ENCODE assay signal across 13 mouse cellular contexts in genomic region chr10:25387268-25387667, GRCm38 (mm10). TPM values are rescaled to one million over a fixed set of nuclear protein-coding genes. Genes with fewer than 3 reads are reported as not detected.
DNase-seq lines count a peak whose midpoint lies in the region; ATAC-seq and TF ChIP-seq lines count a peak whose summit lies in the region.
"Had no signal": no experiment of that assay in that cellular context is flagged by ENCODE, and none has a peak within 500 bp of the region (broad histone marks: within the 10 kb centered on the region; RNA-seq: fewer than 3 reads in every experiment).

No protein-coding gene starts in this region.

- no peaks in the 10 kb centered on the region for H3K9me3 ChIP-seq in heart, embryonic 15.5 days (replicated peaks)
- H3K9me3 ChIP-seq in midbrain, postnatal 0 days (ENCODE audit: low read length), result no peaks in the 10 kb centered on the region
- H3K9me3 ChIP-seq in neural tube, embryonic 15.5 days (replicated peaks), result no peaks in the 10 kb centered on the region
- no peaks in the 10 kb centered on the region for H3K9me3 ChIP-seq in midbrain, embryonic 11.5 days (ENCODE audit: control insufficient read depth, low read length)
- H3K9me3 ChIP-seq: forebrain, embryonic 10.5 days; midbrain, embryonic 10.5 days had no signal

- H3K36me3 ChIP-seq in heart, embryonic 15.5 days, result no peaks in the 10 kb centered on the region
- no peaks in the 10 kb centered on the region for H3K36me3 ChIP-seq in midbrain, postnatal 0 days (ENCODE audit: insufficient read depth, low read length)
- H3K36me3 ChIP-seq in neural tube, embryonic 15.5 days, result no peaks in the 10 kb centered on the region
- H3K36me3 ChIP-seq in midbrain, embryonic 11.5 days (ENCODE audit: control insufficient read depth, insufficient read depth, low read length), result no peaks in the 10 kb centered on the region
- H3K36me3 ChIP-seq: forebrain, embryonic 10.5 days; midbrain, embryonic 10.5 days had no signal

- no peak overlapping the region for H3K9ac ChIP-seq in heart, embryonic 15.5 days
- no peak overlapping the region for H3K9ac ChIP-seq in midbrain, postnatal 0 days (replicated peaks; ENCODE audit: low read length, poor library complexity, severe bottlenecking)
- H3K9ac ChIP-seq in neural tube, embryonic 15.5 days (replicated peaks), result no peak overlapping the region
- no peak overlapping the region for H3K9ac ChIP-seq in midbrain, embryonic 11.5 days (ENCODE audit: low read length)
- H3K9ac ChIP-seq: liver, embryonic 14.5 days had no signal

- no peak overlapping the region for H3K4me3 ChIP-seq in heart, embryonic 15.5 days
- H3K4me3 ChIP-seq in midbrain, postnatal 0 days (ENCODE audit: low read depth, low read length), result no peak overlapping the region
- no peak overlapping the region for H3K4me3 ChIP-seq in neural tube, embryonic 15.5 days (replicated peaks)
- no peak overlapping the region for H3K4me3 ChIP-seq in midbrain, embryonic 11.5 days (ENCODE audit: low read depth, low read length)
- H3K4me3 ChIP-seq: forebrain, embryonic 10.5 days; midbrain, embryonic 10.5 days had no signal

- H3K27ac ChIP-seq in heart, embryonic 15.5 days, result peak overlapping the region; percentile 43
- no peak overlapping the region for H3K27ac ChIP-seq in midbrain, postnatal 0 days (ENCODE audit: low read depth, low read length)
- no peak overlapping the region for H3K27ac ChIP-seq in neural tube, embryonic 15.5 days (replicated peaks)
- H3K27ac ChIP-seq in midbrain, embryonic 11.5 days (ENCODE audit: low read depth, low read length), result no peak overlapping the region
- H3K27ac ChIP-seq: liver, embryonic 14.5 days; midbrain, embryonic 10.5 days had no signal

- ATAC-seq in heart, embryonic 15.5 days (replicated peaks; ENCODE audit: insufficient number of reproducible peaks, insufficient read depth, low FRiP score, low read depth), result 0 out of 2 replicates have a peak, but pooled peaks have one; percentile 35
- ATAC-seq in midbrain, postnatal 0 days (ENCODE audit: low FRiP score), result no peak
- no peak for ATAC-seq in neural tube, embryonic 15.5 days (ENCODE audit: low FRiP score)
- ATAC-seq in midbrain, embryonic 11.5 days (ENCODE audit: low FRiP score), result no peak
- ATAC-seq: intestine, embryonic 16.5 days had no signal

- H3K4me1 ChIP-seq in heart, embryonic 15.5 days (replicated peaks), result peaks cover 37% of the 10 kb centered on the region
- no peaks in the 10 kb centered on the region for H3K4me1 ChIP-seq in midbrain, postnatal 0 days (ENCODE audit: insufficient read depth, low read length)
- no peaks in the 10 kb centered on the region for H3K4me1 ChIP-seq in neural tube, embryonic 15.5 days
- H3K4me1 ChIP-seq in midbrain, embryonic 11.5 days (ENCODE audit: control insufficient read depth, insufficient read depth, low read length), result peaks cover 4% of the 10 kb centered on the region; the same call in 1 of the 2 replicates

- TF ChIP-seq CTCF in midbrain, postnatal 0 days (IDR thresholded peaks at IDR 0.05), result no peak

- no peak overlapping the region for H3K4me2 ChIP-seq in heart, embryonic 15.5 days
- H3K4me2 ChIP-seq in midbrain, postnatal 0 days (ENCODE audit: low read depth, low read length, poor library complexity, severe bottlenecking), result no peak overlapping the region
- no peak overlapping the region for H3K4me2 ChIP-seq in neural tube, embryonic 15.5 days
- no peak overlapping the region for H3K4me2 ChIP-seq in midbrain, embryonic 11.5 days

- H3K27me3 ChIP-seq in heart, embryonic 15.5 days, result no peaks in the 10 kb centered on the region
- no peaks in the 10 kb centered on the region for H3K27me3 ChIP-seq in midbrain, postnatal 0 days (ENCODE audit: insufficient read depth, low read length)
- H3K27me3 ChIP-seq in neural tube, embryonic 15.5 days (replicated peaks), result no peaks in the 10 kb centered on the region
- H3K27me3 ChIP-seq in midbrain, embryonic 11.5 days (ENCODE audit: control insufficient read depth, insufficient read depth, low read length), result no peaks in the 10 kb centered on the region

- WGBS in heart, embryonic 15.5 days, result 27% methylated on average over 4 of the region's 4 CpGs
- 28% methylated on average over 4 of the region's 4 CpGs for WGBS in midbrain, postnatal 0 days
- 34% methylated on average over 4 of the region's 4 CpGs for WGBS in neural tube, embryonic 15.5 days
- 34% methylated on average over 4 of the region's 4 CpGs for WGBS in midbrain, embryonic 11.5 days

- DNase-seq in heart, adult 18-20 months, result no peak
- DNase-seq in CD4-positive helper T cell, adult 2 months (ENCODE audit: low read depth, low spot score), result peak; percentile 65
- peak; percentile 7 to 26 for DNase-seq in CD8-positive naive resting alpha-beta T cell, adult 2 months (ENCODE audit: low read depth in 2 of 2, low spot score in 2 of 2)
- peak; percentile 18 for DNase-seq in induced T-regulatory cell, adult 2 months (ENCODE audit: low read depth)
- no peak for DNase-seq in midbrain, postnatal 0 days (ENCODE audit: low spot score)
- DNase-seq in midbrain, embryonic 11.5 days (ENCODE audit: low spot score, missing footprints), result no peak
- DNase-seq: cerebellum, adult 18-20 months had no signal

RNA-seq across cellular contexts. Expression of gene Epb41l2, which starts 27.7 kb away (rescaled TPM):
- polyA plus RNA-seq in heart, embryonic 15.5 days (2015; fragmentation: Nextera tagmentation; extraction: Ambion mirVana), result 41.8 and 53.9 TPM in 2 replicates
- total RNA-seq in heart, adult 18-20 months (2021), result 10 to 100 TPM; 38.5 to 38.7 TPM
- total RNA-seq in midbrain, postnatal 0 days (2014; rRNA removed), result 51.7 and 58.9 TPM in 2 replicates
- polyA plus RNA-seq in midbrain, postnatal 0 days (2015; fragmentation: Nextera tagmentation; extraction: Ambion mirVana), result 21.8 and 22.0 TPM in 2 replicates
- 27.7 and 36.7 TPM in 2 replicates for polyA plus RNA-seq in neural tube, embryonic 15.5 days (2015; fragmentation: Nextera tagmentation; extraction: Ambion mirVana)
- polyA plus RNA-seq in midbrain, embryonic 11.5 days (2014; fragmentation: Nextera tagmentation; extraction: Ambion mirVana), result 39.4 and 40.8 TPM in 2 replicates

Comparison
In these comparisons a context has a peak if more than half of its experiments do, and no peak if none do; other contexts are left out.
1. DNase-seq: peak in CD4-positive helper T cell, adult 2 months (single experiment), CD8-positive naive resting alpha-beta T cell, adult 2 months (2 of 2) and induced T-regulatory cell, adult 2 months (single experiment); none in heart, adult 18-20 months (0 of 2), midbrain, postnatal 0 days (single experiment) and midbrain, embryonic 11.5 days (single experiment).